Mouse (Mus musculus) neural tube, embryonic 14.5 days (tissue): ENCODE measurements at regions not wholly inside any gene's neighbourhood (a gene's known extent, or its start where the extent isn't known, plus 50 kb on each side); places are given as distances from the start of the nearest gene placed in this dataset.

Experiments
- ATAC-seq: fragments of 200-750 bp; cut with Nextera tagmentation; 2 replicates; pipeline ENCODE4 v1.8.0; 2017; ENCODE audit warnings: low read depth, mild to moderate bottlenecking, moderate TSS enrichment, moderate library complexity
- H3K27ac ChIP-seq: fragments of 300-500 bp; sonication (generic); 2 replicates; pipeline ENCODE4 v1.5.1; 2014; ENCODE audit warnings: low read depth, mild to moderate bottlenecking, control low read depth, low read length, moderate library complexity, mixed read lengths
- H3K27me3 ChIP-seq: fragments of 300-500 bp; sonication (generic); 2 replicates; pipeline ENCODE4 v1.6.1; 2014; ENCODE audit warnings: low read length; ENCODE audit not compliant: control insufficient read depth, insufficient read depth
- H3K36me3 ChIP-seq: fragments of 300-500 bp; sonication (generic); 2 replicates; pipeline ENCODE4 v1.6.1; 2014; ENCODE audit warnings: low read length, mixed read lengths; ENCODE audit not compliant: control insufficient read depth, insufficient read depth
- H3K4me1 ChIP-seq: fragments of 300-500 bp; sonication (generic); 2 replicates; pipeline ENCODE4 v1.6.1; 2014; ENCODE audit warnings: low read length; ENCODE audit not compliant: control insufficient read depth, insufficient read depth
- H3K4me2 ChIP-seq: fragments of 300-500 bp; sonication (generic); 2 replicates; pipeline ENCODE4 v1.6.1; 2014; ENCODE audit warnings: mild to moderate bottlenecking, low read depth, low read length, control low read depth
- H3K4me3 ChIP-seq: fragments of 300-500 bp; sonication (generic); 2 replicates; pipeline ENCODE4 v1.5.1; 2014; ENCODE audit warnings: low read depth, low read length, control low read depth, mixed read lengths
- H3K9ac ChIP-seq: fragments of 300-500 bp; sonication (generic); replicated peaks from 2 replicates; pipeline ENCODE4 v1.6.1; 2014; ENCODE audit warnings: low read depth, mild to moderate bottlenecking, control low read depth, low read length, mixed read lengths
- H3K9me3 ChIP-seq: fragments of 300-500 bp; sonication (generic); 2 replicates; pipeline ENCODE4 v1.6.1; 2016; ENCODE audit warnings: low read length; ENCODE audit not compliant: control insufficient read depth
- WGBS: fragments of 180-500 bp; shearing (Covaris S2); extraction: QIAGEN DNeasy Blood & Tissue Kit; methylation state at CpG from one replicate; pipeline ENCODE4 v1.1.7; 2014; 5-methylcytosine and 5-hydroxymethylcytosine counted together

DNA sequence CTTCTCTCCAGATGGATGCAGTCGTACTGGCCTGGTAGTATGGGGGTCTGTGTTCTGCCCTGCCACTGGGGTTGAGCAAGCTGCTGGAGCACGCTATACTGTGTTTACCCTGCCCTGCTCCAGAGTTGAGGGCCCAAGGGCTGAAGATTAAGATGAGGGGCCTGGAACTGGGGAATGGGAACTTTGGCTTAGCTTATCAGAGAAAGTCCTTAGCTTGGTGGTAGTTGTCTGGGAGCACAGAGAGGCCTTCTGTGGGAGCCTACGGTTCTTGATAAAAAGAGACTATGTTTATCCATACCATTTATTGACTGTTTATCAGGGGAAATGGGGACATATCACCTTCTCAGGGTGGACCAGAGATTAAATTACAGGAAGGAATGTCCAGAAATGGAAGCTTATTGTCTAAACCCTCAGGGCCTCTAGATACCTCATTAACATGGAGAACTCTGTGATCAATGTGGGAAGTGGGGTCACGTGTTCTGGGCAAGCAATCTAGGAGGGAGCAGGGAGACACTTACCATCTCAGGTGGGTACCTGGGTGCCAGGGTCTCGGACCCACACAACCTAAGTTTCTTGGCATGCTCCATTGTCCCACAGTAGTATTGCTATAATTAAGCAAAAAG, 58.7 kb downstream of the Mycn start:
- no peak for ATAC-seq
- no peak overlapping the region for H3K27ac ChIP-seq
- 92% methylated on average over 5 of the region's 5 CpGs for WGBS
- no peaks in the 10 kb centered on the region for H3K4me1 ChIP-seq
- no peak overlapping the region for H3K9ac ChIP-seq
- H3K4me3 ChIP-seq = no peak overlapping the region
- H3K27me3 ChIP-seq = no peaks in the 10 kb centered on the region
- no peaks in the 10 kb centered on the region for H3K9me3 ChIP-seq
- H3K4me2 ChIP-seq = no peak overlapping the region
- H3K36me3 ChIP-seq = no peaks in the 10 kb centered on the region

DNA sequence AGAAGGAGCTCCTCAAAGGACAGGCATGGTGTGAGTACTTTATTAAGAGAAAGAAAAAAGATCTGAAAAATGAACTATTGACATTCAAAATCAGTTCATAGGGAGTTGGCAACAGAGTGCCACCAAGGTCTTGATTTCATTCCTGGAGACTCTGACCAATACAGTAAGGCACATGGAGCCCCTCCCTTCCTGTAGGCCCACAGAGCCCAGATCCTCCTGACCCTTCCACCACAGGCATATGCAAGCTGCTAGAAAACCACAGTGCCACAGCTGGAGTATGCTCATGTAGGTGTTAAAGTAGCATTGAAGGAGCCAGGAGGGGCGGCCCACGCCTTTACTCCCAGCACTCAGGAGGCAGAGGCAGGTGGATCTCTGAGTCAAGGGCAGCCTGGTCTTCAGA, 63.7 kb downstream of the Mycn start:
- Histone ChIP-seq H3K27ac (no peak overlapping the region), H3K4me1 (no peaks in the 10 kb centered on the region), H3K4me3 (no peak overlapping the region), H3K9ac (no peak overlapping the region), H3K4me2 (no peak overlapping the region), H3K36me3 (no peaks in the 10 kb centered on the region), H3K27me3 (no peaks in the 10 kb centered on the region), H3K9me3 (no peaks in the 10 kb centered on the region)
- 98% methylated on average over 2 of the region's 2 CpGs for WGBS
- ATAC-seq = peak; percentile 28; the same call in 1 of the 2 replicates

DNA sequence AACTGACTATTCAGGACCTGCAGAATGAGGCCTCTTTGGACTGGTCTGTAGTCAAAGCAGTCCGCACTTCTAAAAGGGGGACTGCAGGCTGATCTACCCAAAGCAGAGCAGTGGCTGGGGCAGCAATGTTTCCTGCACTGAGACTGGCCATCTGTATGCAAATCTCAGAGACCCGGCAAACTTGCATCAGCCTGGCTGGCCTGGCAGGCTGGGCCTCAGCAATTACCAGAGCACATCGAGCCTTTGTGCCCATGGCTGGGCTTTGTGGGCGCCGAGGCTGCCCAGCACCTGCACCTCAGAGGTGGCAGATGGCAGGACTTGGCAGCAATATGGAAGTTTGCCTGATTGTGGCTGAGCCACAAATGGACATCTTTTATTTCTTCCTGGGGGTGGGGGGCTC, 64.2 kb downstream of the Mycn start:
- H3K4me3 ChIP-seq = no peak overlapping the region
- WGBS = 22% methylated on average over 5 of the region's 5 CpGs
- no peaks in the 10 kb centered on the region for H3K27me3 ChIP-seq
- H3K9ac ChIP-seq = no peak overlapping the region
- peak; percentile 73 for ATAC-seq
- H3K27ac ChIP-seq = peak overlapping the region; percentile 17; the same call in 1 of the 2 replicates
- no peaks in the 10 kb centered on the region for H3K4me1 ChIP-seq
- H3K9me3 ChIP-seq = no peaks in the 10 kb centered on the region
- H3K36me3 ChIP-seq = no peaks in the 10 kb centered on the region
- no peak overlapping the region for H3K4me2 ChIP-seq

DNA sequence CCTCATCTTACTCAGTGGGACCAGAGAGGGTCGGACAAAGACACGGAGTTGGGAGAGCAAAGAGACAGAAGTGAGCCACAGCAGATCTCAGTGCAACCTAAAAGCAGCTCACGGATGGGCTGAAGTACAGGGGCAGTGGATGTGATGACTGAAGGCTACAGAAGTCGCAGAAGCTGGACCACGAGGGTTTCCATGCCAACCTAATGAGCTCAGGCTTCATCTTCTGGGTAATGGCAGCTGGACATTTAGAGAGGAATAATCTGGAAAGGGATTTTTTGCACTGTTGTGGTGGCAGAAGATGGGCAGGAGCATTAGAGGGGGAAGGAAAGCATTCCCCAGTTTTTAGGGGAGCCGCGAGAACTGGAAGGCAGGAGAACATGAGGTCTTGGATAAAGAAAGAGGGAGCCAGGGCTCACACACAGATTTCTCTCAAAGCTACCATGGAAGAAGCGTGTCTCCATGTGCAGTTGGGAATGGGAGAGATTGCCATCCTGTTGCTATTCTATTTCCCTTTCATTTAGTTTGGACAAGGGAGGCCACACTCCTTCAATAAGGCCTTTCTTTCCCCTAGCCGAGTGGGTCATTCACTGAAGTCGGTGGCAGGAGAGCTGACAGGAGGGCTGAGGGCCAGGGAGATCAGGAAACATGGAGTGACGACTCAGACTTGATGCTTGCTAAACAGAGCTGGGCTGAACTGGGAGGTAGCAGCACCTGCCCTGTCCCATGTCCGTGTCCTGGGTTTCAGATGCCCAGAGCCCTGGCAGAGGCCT, 65.6 kb downstream of the Mycn start:
- H3K27me3 ChIP-seq = no peaks in the 10 kb centered on the region
- H3K4me3 ChIP-seq = no peak overlapping the region
- 58% methylated on average over 12 of the region's 12 CpGs for WGBS
- H3K9ac ChIP-seq = no peak overlapping the region
- H3K4me1 ChIP-seq = no peaks in the 10 kb centered on the region
- H3K9me3 ChIP-seq = no peaks in the 10 kb centered on the region
- H3K27ac ChIP-seq = no peak overlapping the region
- ATAC-seq = no peak
- no peaks in the 10 kb centered on the region for H3K36me3 ChIP-seq
- no peak overlapping the region for H3K4me2 ChIP-seq

DNA sequence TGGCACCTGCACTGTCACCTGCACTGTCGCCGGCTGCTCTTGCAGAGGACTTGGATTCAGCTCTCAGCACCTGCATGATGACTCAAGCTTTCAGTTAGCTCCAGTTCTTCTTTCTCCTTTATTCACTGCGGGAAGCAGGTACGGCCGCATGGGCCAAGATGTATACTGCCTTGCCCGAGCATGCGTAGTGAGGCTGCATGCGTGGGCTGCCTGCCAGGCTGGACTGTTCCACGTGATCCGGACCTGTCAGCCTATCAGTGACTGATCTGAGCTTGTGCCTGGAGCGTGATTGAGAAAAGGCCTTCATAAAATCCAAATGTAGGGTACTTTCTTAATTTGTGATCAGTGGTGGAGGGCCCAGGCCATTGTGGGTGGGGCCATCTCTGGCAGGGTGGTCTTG, 68.2 kb downstream of the Mycn start:
- no peak for ATAC-seq
- H3K4me3 ChIP-seq = no peak overlapping the region
- H3K4me2 ChIP-seq = no peak overlapping the region
- H3K27me3 ChIP-seq = no peaks in the 10 kb centered on the region
- 86% methylated on average over 11 of the region's 11 CpGs for WGBS
- H3K27ac ChIP-seq = no peak overlapping the region
- H3K9ac ChIP-seq = no peak overlapping the region
- no peaks in the 10 kb centered on the region for H3K36me3 ChIP-seq
- H3K4me1 ChIP-seq = no peaks in the 10 kb centered on the region
- H3K9me3 ChIP-seq = no peaks in the 10 kb centered on the region

DNA sequence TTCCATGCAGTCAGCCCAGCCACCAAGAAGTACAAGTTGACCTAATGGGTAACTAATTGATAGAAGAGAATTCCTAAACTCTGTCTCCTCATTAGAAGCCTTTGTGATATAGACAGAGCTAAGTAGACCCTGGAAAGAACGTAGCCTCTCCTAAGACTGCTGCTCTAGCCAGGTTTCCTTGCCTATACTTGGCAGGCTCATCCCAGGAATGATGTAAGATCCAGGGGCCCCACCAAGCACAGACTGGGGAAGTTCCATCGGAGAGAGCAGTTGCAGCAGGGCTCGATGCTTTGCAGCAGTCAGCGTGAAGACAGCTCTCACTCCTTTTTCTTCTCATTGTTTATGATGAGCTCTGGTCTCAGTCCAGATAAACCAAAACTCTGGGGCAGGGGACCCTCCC, 68.7 kb downstream of the Mycn start:
- H3K9ac ChIP-seq = no peak overlapping the region
- no peak for ATAC-seq
- no peaks in the 10 kb centered on the region for H3K4me1 ChIP-seq
- H3K27ac ChIP-seq = no peak overlapping the region
- no peaks in the 10 kb centered on the region for H3K9me3 ChIP-seq
- H3K27me3 ChIP-seq = no peaks in the 10 kb centered on the region
- H3K36me3 ChIP-seq = no peaks in the 10 kb centered on the region
- WGBS = 67% methylated on average over 4 of the region's 4 CpGs
- H3K4me2 ChIP-seq = no peak overlapping the region
- H3K4me3 ChIP-seq = no peak overlapping the region

DNA sequence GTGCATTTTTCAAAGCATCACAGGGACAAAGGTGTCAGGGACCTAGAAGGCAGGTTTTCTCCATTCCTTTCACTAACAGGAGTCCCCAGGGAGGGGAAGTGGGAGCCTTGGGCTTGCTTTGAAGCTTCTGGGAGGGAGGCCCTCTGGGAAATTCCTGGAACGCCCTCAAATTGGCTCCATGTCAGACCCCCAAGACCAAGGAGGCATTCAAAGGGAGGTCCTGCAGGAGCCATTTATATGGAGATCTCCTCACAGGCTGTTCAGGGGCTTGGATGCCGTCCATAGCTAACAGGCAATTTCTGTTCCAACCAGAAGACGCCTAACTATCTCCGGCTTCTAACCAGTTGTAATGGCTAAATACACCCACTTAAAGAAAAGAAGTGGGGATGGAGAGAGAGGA, 70.4 kb downstream of the Mycn start:
- Histone ChIP-seq H3K4me2 (no peak overlapping the region), H3K4me1 (no peaks in the 10 kb centered on the region), H3K4me3 (no peak overlapping the region), H3K9me3 (no peaks in the 10 kb centered on the region), H3K27ac (no peak overlapping the region), H3K36me3 (no peaks in the 10 kb centered on the region), H3K27me3 (no peaks in the 10 kb centered on the region), H3K9ac (no peak overlapping the region)
- WGBS = 25% methylated on average over 4 of the region's 4 CpGs
- ATAC-seq = 0 out of 2 replicates have a peak, but pooled peaks have one; percentile 38

DNA sequence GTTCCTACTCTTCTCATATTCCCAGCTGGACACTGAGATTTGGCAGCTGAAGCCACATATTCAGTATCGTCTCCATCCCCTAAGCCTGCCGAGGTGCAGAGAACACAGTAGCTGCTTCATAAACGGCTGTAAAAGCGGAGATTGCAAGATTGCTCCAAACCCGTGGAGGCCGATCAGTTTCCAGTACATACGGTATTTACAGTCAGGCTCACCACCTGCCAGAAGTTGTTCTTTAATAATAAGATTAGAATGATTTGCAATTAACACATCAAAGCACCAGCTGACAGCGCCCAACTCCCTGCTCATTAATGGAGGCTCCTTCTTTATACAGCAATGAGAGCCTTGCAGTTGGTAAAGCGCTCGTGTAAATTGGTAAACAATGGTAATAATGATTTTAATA, 75.1 kb downstream of the Mycn start:
- Histone ChIP-seq H3K4me3 (no peak overlapping the region), H3K36me3 (no peaks in the 10 kb centered on the region), H3K4me2 (no peak overlapping the region), H3K9me3 (no peaks in the 10 kb centered on the region), H3K27ac (no peak overlapping the region), H3K4me1 (no peaks in the 10 kb centered on the region), H3K9ac (no peak overlapping the region), H3K27me3 (no peaks in the 10 kb centered on the region)
- ATAC-seq = peak; percentile 70; the same call in 1 of the 2 replicates
- WGBS = 47% methylated on average over 10 of the region's 10 CpGs

DNA sequence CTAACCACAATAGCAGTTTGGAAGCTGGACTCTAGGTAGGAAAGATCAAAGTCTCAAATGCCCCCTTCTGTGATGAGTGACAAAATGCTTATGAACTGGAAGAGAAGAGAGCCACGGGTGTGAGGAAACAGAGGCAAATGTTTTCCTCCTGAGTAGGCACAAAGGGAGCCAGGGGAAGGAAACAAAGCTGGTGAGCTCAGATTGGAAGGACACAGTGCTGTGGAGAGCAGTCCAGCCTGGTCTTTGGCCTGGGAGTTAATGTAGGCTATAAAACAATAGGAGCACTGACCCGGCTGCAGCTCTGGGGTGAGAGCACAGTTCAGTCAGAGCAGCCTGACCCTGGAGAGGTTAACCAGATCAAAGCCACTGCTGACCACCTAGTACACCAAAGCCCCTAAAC, 91.0 kb downstream of the Mycn start:
- ATAC-seq = no peak
- Histone ChIP-seq H3K36me3 (no peaks in the 10 kb centered on the region), H3K27me3 (no peaks in the 10 kb centered on the region), H3K9me3 (no peaks in the 10 kb centered on the region), H3K4me1 (no peaks in the 10 kb centered on the region), H3K4me3 (no peak overlapping the region), H3K4me2 (no peak overlapping the region), H3K9ac (no peak overlapping the region), H3K27ac (no peak overlapping the region)
- whole genome bisulfite sequencing = 2% methylated on average over 2 of the region's 2 CpGs
